Mouse (Mus musculus) C3H10T1/2 (cell line): ENCODE data around the gene Sec22c. TPM values are rescaled to one million over a fixed set of nuclear protein-coding genes. Genes with fewer than 3 reads are reported as not detected.

ENCODE experiments used
- polyA plus RNA-seq, 2 experiments: library from polyadenylated mRNA; unstranded; fragments of >200 nt; fragmentation: generic; extraction: Trizol; gene quantifications; one replicate each; pipeline ENCODE4 v1.2.1; 2012; ENCODE audit warnings: missing spikeins in 2 of 2

Gene Sec22c
- 1 to 10 TPM; 2.2 to 6.3 TPM for polyA plus RNA-seq

DNA sequence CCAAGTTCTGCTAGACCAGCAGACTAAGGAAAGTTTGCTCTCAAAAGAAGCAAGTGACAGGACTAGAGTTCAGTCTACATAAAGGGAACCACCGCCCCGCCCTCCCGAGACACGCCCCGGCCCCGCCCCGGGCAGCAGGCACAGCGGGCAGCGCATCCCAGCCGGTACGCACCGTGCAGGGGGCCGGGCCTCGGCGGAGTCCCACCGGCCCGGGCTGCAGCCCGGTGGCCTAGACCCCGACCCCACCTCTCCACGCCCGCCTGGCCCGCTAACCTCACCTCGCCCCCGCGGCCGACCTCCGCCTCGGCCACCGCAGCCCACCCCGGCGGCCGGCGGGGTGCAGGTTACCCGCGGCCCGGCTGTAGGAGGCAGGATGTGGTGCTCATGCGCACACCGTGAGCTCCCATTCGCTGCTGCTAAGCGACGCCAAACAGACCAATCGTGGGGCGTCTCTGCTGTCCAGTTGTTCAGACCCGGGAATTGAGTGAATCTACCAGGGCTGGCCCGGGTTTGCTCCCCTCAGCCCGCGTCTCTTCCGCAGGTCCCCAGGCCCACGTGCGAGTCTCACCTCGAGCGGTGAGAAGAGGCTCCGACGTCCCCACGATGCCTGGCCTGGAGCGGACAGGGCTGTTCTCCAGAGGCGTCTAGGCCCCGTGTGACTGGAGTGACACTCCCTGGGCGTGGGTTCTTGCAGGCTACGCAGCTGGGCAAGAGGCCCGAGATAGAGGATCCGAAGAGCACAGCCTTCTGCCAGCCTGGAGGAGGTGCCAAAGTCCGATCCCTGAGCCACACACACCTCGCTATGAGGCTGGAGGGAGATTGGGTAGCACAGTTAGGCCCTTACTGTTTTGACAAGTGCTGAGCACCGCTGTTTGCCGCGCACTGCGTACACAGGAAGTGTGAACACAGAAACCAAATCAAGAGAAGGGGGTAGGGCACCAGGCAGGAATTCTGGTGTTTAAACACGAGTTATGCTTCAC lies at the start of gene Sec22c:
Gene Sec22c, minus strand, starts transcription at position 845 of the 980 bp plus-strand sequence.

DNA sequence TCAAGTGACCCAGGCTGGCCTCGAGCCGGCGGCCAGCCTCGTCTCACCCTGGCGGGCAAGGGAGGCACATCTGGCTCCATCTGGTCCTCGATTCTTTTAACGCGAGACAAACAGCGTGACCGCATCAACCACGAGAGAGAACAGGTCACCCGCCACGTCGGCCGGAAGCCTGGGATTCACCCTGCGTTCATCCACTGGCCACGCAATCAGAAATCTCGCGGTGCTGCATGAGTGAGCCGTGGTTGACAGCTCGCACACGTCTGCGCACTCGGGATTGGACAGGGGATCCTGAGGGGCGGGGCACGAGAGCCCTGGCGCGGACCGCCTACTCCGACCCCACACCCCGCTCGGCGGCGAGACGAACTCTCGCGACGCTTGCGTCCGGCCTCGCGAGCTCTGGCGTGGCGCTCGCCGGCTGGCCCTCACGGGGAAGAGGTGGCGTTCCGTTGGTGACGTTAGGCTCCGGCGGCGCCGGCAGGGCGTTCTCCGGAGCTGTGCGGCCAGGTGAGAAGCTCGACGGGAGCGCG lies 13.6 kb upstream of the Sec22c start, which contains the start of gene Nktr:
Gene Nktr, plus strand, starts transcription at position 378 of the 527 bp plus-strand sequence.

DNA sequence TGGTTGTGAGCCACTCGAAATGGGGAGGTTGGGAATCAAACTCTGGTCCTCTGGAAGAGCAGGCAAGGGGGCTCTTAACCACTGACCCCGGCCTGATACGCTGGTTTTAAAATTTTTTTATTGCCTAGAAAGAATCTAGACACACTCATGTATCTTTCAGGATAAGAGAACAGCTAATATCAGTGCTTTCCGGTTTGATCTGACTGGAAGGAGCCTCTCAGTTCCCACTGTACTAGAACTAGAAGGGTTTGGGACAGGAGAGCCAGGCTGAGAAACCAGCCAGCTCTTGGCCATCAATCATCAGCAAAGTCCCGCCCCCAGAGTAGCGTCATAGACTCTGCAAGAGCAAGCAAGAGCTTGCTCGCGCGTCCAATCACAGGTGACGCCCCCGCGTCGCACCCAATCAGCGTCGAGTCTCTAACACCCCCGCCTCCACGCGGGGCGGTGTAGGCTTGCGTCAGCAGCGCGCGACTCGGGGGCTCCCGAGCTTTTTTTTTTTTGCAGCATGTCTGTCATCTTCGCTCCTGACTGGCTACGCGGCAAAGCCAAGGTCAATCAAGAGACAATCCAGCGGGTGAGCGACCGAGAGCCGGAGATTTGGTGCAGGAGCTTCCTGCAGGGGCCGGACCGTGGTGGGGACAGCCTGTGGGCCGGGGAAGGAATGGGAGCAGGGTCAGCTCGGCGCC lies 4.8 kb upstream of the Sec22c start, which contains the start of gene Ss18l2:
Gene Ss18l2, plus strand, starts transcription at position 432 of the 686 bp plus-strand sequence.

DNA sequence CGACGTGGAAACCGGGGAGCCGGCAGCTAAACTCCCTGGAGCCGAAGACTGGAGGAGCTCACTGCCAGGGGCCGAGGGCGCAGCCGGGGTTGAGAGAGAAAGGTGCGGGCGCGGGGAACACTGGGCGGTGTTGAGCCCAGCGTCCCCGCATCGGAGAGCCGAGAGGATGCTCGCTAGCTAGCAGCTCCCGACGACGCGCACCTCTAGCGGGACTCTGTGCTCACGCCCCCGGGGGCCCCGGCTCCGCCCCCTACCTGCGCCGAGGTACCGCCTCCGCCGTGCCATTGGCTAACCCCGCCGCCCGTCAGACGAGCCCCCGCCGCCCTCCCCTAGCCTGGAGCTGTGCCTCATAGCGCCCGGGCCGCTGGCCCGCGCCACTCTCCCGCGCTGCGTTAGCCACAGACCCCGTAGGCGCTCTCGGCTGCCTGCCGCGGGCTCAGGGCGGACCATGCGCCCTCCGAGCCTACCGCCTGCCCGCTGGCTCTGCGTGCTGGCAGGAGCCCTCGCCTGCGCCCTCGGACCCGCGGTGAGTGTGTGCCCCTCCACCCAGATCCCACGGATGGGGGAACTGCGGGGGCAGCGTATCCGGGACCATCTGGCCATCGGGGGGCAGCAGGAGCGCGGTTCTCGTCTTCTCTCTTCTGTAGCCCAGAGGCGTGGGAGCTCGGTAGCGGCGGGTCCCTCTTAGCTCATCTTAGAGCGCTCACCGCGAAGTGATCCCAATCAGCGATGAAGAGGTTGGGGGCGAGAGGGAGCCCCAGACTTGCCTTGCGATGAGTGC lies 62.7 kb downstream of the Sec22c start, which contains the start of gene Vipr1:
Gene Vipr1, plus strand, starts transcription at position 316 of the 781 bp plus-strand sequence.

DNA sequence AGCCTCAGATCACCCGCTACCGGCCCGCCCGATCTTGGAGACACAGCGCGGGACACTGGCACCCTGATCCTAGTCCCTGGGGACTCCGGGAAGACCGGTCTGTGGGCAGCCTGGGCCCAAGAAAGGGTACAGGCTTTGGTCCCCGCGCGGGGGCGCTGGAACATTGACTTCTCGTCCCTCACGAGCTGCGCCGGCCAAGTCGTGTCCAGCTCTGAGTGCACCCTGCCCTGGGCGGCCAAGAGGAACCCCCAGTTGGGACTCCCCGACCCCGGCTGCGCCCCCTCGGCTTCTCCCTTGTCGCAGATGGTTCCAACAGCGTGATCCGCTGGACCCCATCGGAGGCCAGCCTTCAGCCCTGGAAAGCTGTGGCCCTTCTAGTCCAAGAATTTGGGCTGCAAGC lies 63.3 kb downstream of the Sec22c start, which contains the start of gene Lyzl4:
Gene Lyzl4, minus strand, starts transcription at position 96 of the 400 bp plus-strand sequence.

Other genes with a start within 250 kb of the Sec22c start
- under 1 TPM in 1 of 2 experiments, not detected in 1; 0.63 TPM for gene Cck, start 209.8 kb downstream of the Sec22c start, polyA plus RNA-seq
- gene Lyzl4, start 63.4 kb downstream of the Sec22c start, polyA plus RNA-seq = not detected
- under 1 TPM; 0.01 to 0.15 TPM for gene Vipr1, start 62.8 kb downstream of the Sec22c start, polyA plus RNA-seq
- gene Ss18l2, start 4.8 kb upstream of the Sec22c start, polyA plus RNA-seq = 10 to 100 TPM in 1 of 2 experiments, 1 to 10 TPM in 1; 8.8 to 31.3 TPM
- gene Nktr, start 13.7 kb upstream of the Sec22c start, polyA plus RNA-seq = 1 to 10 TPM in 1 of 2 experiments, under 1 TPM in 1; 0.67 to 7.5 TPM
- gene Zfp651, start 53.8 kb upstream of the Sec22c start, polyA plus RNA-seq = 10 to 100 TPM; 11.7 to 45.0 TPM
- gene Klhl40, start 72.1 kb upstream of the Sec22c start, polyA plus RNA-seq = under 1 TPM; 0.01 to 0.11 TPM
- under 1 TPM; 0.04 to 0.13 TPM for gene Hhatl, start 87.0 kb upstream of the Sec22c start, polyA plus RNA-seq
- 1 to 10 TPM in 1 of 2 experiments, under 1 TPM in 1; 0.05 to 1.0 TPM for gene Ccdc13, start 134.0 kb upstream of the Sec22c start, polyA plus RNA-seq
- gene Higd1a, start 152.9 kb upstream of the Sec22c start, polyA plus RNA-seq = 10 to 100 TPM; 24.0 to 61.0 TPM
- gene Ackr2, start 192.9 kb upstream of the Sec22c start, polyA plus RNA-seq = under 1 TPM in 1 of 2 experiments, not detected in 1; 0.05 TPM
- gene Cyp8b1, start 210.8 kb upstream of the Sec22c start, polyA plus RNA-seq = under 1 TPM in 1 of 2 experiments, not detected in 1; 0.02 TPM
- 1 to 10 TPM in 1 of 2 experiments, not detected in 1; 4.5 TPM for gene Fam198a, start 245.5 kb upstream of the Sec22c start, polyA plus RNA-seq